Mouse (Mus musculus) layer of hippocampus, adult 2 months (tissue): ENCODE measurements around the gene Olfr1396. TPM values are rescaled to one million over a fixed set of nuclear protein-coding genes. Genes with fewer than 3 reads are reported as not detected.
"Not testable (repeated sequence)": the region's sequence is repeated elsewhere in the genome, so short reads cannot be mapped to it uniquely, and the experiment has no call there.

Experiments used
- DNase-seq, 2 experiments: peaks; one replicate each; pipeline ENCODE4 v3.0.0; 2022; ENCODE audit warnings: low spot score in 2 of 2
- H3K27ac ChIP-seq: fragments of 200-600 bp; 2 replicates; pipeline ENCODE4 v1.8.1; 2022
- H3K4me3 ChIP-seq: fragments of 200-600 bp; 2 replicates; pipeline ENCODE4 v1.8.1; 2022; ENCODE audit warnings: mild to moderate bottlenecking
- CTCF ChIP-seq: fragments of 200-600 bp; conservative IDR thresholded peaks from 2 replicates; pipeline ENCODE4 v1.8.1; 2022; ENCODE audit warnings: antibody characterized with exemption, mild to moderate bottlenecking, moderate library complexity
- total RNA-seq, 2 experiments: library from RNA; stranded (reverse); gene quantifications; 2 replicates each; pipeline ENCODE4 v1.2.3; 2021

Olfr1396 gene
- total RNA-seq, 2 experiments from 2014 or later = not detected

DNA sequence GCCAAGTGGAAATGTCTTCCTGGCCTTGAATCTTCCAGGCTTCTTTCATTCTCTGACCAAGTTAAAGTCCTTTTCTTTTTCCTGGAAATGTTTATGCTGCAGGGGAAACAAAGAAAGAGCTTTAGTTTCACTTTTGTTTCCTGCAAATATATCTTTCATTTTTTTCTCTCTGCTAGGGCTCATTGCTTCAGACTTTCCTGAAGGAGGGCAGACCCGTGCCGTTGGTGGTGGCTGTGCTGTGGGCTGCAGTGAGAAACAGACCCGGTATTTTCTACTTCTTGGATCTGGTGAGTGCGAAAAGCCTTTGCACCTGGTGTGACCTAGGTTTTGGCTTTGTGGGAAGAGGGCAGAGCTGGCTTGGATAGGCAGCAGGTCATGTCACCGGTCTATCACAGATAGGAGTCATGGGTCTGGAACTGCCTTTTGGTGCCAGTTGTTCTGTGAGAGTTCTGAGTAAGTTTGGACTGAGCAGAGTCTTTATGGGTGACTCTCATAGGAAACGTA lies 27.8 kb downstream of the Olfr1396 start:
- TF ChIP-seq CTCF = no peak
- Histone ChIP-seq H3K27ac (peak overlapping the region; percentile 18; the same call in 1 of the 2 replicates), H3K4me3 (no peak overlapping the region; the same call in 1 of the 2 replicates)
- DNase-seq = no peak

DNA sequence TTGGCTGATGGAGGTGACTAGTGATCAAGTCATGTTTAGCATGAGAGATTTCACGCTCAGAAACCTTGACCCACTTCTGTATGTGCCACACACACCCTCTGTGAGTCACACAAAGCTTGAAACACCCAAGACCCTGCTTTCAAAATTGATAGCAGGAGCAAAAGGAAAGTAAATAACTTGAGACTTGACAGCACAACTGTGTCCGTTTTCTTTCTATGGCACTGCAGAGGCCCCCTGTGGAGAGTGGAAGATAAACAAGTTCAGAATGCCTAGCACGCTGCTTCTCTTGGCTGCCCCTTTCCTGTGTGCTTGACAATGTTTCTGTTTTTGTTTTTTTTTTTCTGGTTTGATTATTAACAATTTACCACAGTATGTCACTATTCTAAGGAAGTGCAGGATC lies 29.8 kb downstream of the Olfr1396 start:
- H3K4me3 ChIP-seq = no peak overlapping the region
- peak; percentile 26; the same call in 1 of the 2 replicates for TF ChIP-seq CTCF
- DNase-seq = no peak
- H3K27ac ChIP-seq = no peak overlapping the region

DNA sequence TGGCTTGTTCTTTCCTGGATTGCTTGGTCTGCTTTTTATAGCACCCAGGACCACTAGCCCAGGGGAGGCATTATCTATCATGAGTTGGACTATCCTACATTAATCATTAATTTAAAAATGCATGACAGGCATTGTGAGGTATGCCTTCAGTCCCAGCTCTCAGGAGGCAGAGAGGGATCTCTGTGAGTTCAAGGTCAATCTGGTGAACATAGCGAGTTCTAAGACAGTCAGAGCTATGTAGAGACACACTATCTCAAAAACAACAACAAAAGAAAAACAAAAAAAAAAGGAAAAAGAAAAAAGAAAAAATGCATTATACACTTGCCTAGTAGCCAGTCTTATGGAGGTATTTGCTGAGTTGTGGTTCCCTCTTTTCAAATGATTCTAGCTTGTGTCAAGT lies 30.3 kb downstream of the Olfr1396 start:
- H3K27ac ChIP-seq = no peak overlapping the region
- no peak for TF ChIP-seq CTCF
- no peak for DNase-seq
- H3K4me3 ChIP-seq = no peak overlapping the region

- Histone ChIP-seq H3K27ac (no peak overlapping the region), H3K4me3 (no peak overlapping the region)
- no peak for DNase-seq
- TF ChIP-seq CTCF = no peak
Measured at GRCm38 (mm10) chr11:49083808-49084207, 30.9 kb downstream of the Olfr1396 start.

DNA sequence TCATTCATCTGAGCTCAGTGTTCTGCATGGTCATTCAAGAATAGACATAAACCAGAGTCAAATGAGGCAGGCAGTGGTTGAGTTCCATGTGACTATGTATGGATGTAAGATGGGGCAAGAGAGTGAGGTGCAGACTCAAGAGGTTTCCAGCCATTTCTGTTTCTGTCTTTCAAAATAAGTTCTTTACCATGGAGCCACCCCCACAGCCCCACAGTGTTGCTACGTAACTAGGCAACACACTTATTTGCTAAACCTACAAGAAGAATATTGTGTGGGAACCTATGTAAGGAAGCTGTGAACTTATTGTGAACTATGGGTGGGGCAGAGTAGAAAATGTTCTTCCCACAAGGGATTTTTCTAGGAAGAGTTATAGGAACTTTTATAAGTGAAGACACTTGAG lies 31.5 kb downstream of the Olfr1396 start:
- DNase-seq = no peak
- H3K27ac ChIP-seq = no peak overlapping the region
- no peak for TF ChIP-seq CTCF
- H3K4me3 ChIP-seq = no peak overlapping the region

GRCm38 (mm10) chr11:49081886-49082285 lies 32.8 kb downstream of the Olfr1396 start:
- no peak overlapping the region for H3K4me3 ChIP-seq
- no peak for DNase-seq
- TF ChIP-seq CTCF = no peak
- H3K27ac ChIP-seq = peak overlapping the region; percentile 14; the same call in 1 of the 2 replicates

DNA sequence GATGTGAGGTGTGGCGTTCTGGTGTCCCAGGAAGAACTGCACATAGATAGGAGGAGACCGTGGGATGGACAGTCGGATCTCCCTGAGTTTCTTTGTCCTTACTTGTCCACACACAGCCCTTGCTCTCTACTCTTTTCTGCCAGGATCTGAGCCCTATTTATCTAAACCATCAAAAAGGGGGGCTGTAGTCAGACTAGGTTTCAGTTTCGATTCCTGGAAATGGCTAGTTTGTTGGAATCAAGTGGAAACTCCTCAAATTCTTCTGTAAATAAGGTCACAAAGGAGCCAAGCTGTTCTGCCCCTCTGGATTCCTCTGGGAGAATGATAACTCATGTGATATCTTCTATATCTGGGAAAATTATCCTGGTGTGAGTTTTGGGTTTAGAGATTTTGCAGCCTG lies 33.3 kb downstream of the Olfr1396 start:
- Histone ChIP-seq H3K27ac (peak overlapping the region; percentile 14; the same call in 1 of the 2 replicates), H3K4me3 (no peak overlapping the region)
- no peak for TF ChIP-seq CTCF
- DNase-seq = no peak

- DNase-seq = no peak
- Histone ChIP-seq H3K4me3 (no peak overlapping the region), H3K27ac (no peak overlapping the region)
- TF ChIP-seq CTCF = no peak
Measured at GRCm38 (mm10) chr11:49080636-49081035, 34.0 kb downstream of the Olfr1396 start.

- Histone ChIP-seq H3K27ac (no peak overlapping the region), H3K4me3 (no peak overlapping the region)
- no peak for DNase-seq
- no peak for TF ChIP-seq CTCF
Measured at GRCm38 (mm10) chr11:49078719-49079118, 36.0 kb downstream of the Olfr1396 start.

- Histone ChIP-seq H3K27ac (no peak overlapping the region), H3K4me3 (no peak overlapping the region)
- no peak for TF ChIP-seq CTCF
- DNase-seq = no peak
Measured at GRCm38 (mm10) chr11:49077012-49077411, 37.7 kb downstream of the Olfr1396 start.

- not testable (repeated sequence) for H3K4me3 ChIP-seq, DNase-seq
- H3K27ac ChIP-seq = peak within 1 kb of the TSS; percentile 57; the same call in 1 of the 2 replicates
Measured at GRCm38 (mm10) chr11:49076001-49076757, 38.5 kb downstream of the Olfr1396 start, which contains the start of gene Ifi47. Gene Ifi47, plus strand, starts transcription at chr11:49076587.

DNA sequence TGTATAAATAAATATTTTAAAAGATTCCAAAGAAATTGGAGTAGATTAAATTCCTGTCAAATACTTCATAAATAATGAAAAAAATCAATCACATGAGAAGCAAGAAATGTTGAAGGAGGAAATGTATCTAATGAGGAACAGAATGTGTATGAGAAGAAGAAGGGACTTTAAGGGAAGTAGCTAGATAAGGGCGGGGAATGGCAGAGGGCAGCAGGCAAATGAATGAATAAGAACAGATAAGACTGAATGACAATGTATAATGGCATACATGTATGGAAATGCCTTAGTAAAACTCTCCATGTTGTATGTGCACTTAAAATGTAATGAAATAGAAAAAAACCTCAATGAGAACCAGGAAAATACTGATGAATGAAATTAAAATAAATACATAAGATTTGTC lies 46.3 kb downstream of the Olfr1396 start:
- H3K27ac ChIP-seq = no peak overlapping the region
- H3K4me3 ChIP-seq = no peak overlapping the region
- no peak for TF ChIP-seq CTCF
- no peak for DNase-seq

GRCm38 (mm10) chr11:49063713-49064469 lies 50.8 kb downstream of the Olfr1396 start, which contains the start of gene Tgtp2:
Gene Tgtp2, minus strand, starts transcription at chr11:49064206.
- not testable (repeated sequence) for H3K4me3 ChIP-seq, DNase-seq, H3K27ac ChIP-seq

GRCm38 (mm10) chr11:49061865-49062264 lies 52.8 kb downstream of the Olfr1396 start:
- H3K4me3 ChIP-seq, DNase-seq: not testable (repeated sequence)

DNA sequence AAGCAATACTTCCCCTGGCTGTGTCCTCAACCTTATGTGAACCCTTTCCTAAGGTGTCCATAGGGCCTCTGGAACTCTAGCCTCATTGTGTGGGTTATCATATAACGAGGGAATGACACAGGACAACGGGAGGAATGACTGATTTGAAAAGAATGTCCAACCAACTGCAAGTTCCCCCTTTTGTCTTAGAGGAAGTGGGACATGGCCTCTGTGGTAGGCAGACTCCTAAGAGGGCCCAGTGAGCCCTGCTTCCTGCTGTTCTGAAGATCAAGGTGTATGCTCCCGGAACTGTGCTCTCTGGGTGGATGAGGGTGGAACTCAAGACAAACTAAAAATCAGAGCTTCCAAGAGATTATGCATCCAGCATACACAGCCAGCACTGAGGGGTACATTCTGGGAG lies 54.6 kb downstream of the Olfr1396 start:
- H3K27ac ChIP-seq, H3K4me3 ChIP-seq, DNase-seq: not testable (repeated sequence)

More at GRCm38 (mm10) chr11:49061865-49062264, 52.8 kb downstream of the Olfr1396 start:
- not testable (repeated sequence) for H3K27ac ChIP-seq
